Mouse (Mus musculus) c-Kit-negative CD71-positive TER-119-positive erythroid progenitor cells, embryonic 14.5 days (primary cell): ENCODE results near the gene Surf4.

Experiments
- DNase-seq: peaks from one replicate; pipeline ENCODE4 v3.0.0-alpha.2; 2013; ENCODE audit warnings: low read depth, low spot score

Gene Surf4

DNA sequence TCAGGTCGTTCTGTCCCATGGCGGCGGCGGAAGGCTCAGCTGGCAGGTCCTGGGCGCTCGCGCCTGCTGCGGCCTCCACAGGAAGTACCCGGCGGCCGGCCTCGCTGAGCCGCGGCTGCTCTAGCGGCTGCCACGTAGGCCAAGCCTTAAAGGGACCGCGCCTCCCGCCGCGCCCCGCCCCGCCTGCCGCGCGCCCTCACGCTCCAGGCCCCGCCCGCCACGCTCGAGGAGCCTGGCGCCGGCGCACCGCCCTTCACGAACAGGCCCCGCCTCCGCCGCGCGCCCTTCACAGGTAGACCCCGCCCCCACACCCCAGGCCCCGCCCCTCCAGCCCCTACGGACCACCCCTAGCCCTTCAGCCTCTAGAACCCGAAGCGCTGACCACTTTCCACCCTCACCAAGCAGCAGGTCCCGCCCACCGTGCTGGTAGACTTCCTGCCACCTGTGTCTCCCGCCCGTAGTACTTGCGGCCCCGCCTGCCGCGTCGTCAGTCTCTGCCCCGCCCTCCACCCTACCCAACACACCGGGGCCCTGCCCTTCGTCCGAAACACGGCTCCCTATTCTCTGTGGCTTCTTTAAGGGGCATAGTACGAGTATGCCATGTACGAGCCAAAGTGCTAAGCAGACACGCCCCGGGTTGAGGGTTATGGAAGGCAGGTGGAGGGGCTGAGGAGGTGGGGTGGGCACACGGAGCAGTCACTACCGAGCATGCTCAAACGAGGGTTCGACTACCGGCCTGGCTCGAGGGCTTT is at the start of gene Surf4, which contains the start of gene Stkld1:
Gene Surf4 (minus strand): TSS at position 625 of the 752 bp plus-strand sequence.
Gene Stkld1 (plus strand): TSS at position 744 of the 752 bp plus-strand sequence.
- peak; percentile 90 for DNase-seq

DNA sequence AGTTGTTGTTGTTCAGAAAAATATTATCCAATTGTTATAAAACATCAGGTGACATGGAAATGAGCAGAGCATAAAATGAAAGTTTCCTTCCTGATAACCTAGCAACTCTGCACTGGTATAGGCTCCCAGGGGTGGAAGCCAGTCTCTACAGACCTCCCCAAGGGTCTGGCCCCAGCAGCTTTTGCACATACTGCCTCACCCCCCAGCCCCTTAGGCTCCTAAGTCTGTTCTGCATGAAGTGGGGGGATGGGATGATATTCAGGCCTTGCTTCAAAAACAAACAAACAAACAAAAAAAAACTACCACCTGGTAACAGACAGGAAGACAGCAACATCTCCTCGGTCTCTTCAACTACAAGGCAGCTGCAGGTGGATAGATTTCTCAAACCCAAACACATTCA is 46.6 kb upstream of the Surf4 start:
- no peak for DNase-seq

DNA sequence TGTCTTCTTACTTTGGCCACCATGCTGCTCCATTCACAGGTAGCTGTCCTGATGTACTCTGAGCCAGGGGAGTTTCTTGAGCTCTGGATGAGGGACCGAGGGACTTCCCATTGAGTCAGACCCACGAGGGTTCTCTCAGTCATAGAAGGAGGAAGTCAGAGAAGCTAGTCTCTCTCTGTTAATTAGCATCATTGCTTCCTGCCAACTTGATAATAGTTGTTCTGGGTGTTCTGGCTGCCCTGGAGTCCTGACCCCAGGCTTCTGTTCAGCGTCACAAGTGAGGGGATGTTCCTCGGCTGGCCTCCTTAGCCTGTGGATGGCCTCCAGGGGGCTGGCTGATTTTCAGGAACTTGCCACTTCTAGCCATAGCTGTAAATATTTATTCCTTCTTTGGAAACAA is 40.2 kb upstream of the Surf4 start:
- DNase-seq: no peak

DNA sequence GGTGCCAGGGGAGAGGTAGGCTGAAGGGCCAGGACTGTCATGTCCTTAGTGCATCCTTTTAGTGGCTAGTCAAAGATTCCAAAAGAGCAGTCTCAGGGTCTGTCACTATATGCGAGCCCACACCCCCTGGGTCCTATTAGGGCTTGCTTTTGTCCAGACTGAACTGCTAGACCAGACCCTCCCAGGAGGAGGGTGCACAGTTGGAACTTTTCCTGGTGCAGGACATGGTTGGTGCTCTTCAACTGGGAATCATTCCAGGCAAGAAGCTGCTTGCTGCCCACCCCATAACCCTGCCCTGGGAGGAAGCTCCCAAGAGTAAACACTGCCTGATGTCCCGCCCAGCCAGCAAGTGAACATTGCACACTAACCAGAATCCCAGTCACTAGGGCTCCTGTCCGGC is 39.4 kb upstream of the Surf4 start, which contains the start of gene Adamts13:
Gene Adamts13 (plus strand): TSS at position 301 of the 400 bp plus-strand sequence.
- no peak for DNase-seq

DNA sequence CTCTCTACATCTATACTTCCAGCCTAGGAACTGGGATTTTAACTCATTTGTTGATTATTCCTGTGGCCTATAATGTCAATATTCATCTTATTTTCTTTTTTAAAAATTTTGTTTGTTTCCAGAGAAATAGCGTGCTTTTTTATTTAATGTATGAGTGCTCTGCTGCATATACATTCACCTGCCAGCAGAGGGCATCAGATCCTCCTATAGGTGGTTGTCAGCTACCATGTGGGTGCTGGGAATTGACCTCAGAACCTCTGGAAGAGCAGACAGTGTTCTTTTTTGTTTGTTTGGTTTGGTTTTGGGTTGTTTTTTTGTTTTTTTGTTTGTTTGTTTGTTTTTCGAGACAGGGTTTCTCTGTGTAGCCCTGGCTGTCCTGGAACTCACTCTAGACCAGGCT is 33.5 kb upstream of the Surf4 start:
- DNase-seq: no peak

DNA sequence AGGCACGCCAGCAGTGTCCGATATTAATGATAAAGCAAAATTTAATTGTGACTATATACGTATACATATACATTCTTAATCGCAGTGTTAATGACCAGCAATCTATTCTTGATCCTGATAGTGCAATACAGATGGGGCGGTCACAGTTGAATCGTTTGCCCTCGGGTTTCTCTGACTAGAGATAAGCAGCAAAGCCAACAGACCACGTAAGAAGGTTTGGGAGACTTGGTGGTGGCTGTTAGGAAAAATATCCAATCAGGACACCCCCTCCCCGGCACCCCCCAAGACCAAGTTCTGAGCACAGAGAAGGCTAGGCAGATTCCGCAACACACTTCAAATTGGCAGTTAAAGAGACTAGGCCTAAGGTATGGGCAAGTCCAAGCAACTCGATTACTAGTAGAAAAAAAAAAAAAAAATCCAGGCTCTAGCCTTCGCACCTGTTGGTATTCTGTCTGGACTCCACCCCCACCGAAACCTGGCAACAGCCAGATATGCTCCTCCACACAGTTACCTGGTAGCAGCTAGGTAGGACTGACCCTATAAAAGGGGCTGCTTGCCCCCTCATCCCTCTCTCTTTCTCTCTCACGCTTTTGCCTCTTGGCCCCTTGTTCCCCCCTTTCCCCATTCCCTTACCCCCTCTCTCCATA is 31.1 kb upstream of the Surf4 start:
- no peak for DNase-seq

DNA sequence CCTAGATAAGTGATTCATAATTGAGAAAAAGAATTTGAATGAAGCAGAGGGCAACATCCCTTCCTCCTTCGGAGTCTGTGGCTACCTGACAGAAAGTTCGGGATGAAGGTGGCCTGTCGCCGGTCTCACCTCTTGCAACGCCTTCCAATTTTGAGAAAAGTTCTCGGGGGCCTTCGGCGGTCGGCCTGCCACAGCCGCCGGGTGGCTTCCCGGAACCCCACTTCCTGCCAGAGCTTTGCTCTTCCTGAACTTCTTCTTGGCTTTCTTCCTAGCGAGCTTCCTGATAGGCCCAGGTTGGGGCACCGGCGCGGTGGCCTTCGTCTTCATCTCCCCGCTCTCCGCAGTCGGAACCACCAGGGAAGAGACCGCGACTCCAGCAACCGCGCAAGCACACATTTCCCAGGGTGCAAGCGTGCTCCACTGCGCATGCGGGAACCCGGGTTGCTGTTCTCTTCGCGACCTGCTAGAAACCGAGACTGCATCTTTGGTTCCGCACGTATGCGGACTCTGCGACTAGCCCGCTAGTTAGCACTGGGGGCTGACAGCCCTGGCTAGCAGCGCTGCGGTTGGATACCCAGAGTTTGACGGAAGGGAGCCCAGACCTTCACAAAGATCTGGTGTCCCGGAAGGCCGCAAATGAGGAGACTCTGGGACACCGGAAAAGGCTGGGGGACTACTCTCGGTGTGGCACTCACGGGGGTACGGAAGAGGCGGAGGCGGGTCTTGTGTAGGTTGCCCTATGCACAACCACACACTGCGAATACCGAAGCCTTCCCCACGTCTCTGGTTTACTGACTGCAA is 30.4 kb upstream of the Surf4 start, which contains the start of gene Rexo4:
Gene Rexo4 (minus strand): TSS at position 464 of the 801 bp plus-strand sequence.
- DNase-seq: peak; percentile 89

DNA sequence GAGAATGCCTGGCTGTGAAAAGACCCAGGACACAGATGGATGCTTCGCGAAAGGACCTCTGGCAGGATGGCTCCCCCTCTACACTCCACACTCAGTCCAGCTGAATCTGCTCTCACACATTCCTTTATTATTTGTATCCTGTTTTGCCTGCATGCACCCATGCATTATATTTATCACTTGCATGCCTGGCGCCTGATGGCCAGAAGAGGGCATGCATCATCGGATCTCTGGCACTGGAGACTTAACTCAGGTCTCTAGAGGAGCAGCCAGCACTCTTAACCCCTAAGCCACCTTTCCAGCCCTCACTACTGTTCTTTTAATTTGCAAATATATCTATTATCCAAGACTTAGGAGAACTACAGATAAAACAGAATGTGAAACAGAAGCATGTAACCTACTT is 27.0 kb upstream of the Surf4 start:
- DNase-seq: no peak

DNA sequence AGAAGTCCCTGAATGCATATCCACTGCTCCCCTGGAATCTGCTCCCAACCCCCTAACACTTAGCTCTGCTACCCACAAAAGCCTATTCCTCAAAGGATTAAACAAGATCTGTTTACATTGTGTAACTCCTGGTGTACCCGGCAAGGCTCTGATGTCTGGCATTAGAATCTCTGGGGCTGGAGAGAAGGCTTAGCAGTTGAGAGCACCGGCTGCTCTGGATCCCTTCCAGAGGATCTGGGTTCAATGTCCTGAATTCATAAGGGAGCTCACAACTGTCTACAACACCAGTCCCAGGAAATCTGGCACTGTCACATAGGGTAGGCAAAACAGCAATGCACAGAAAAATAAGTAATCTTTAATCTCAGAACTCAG is 23.7 kb upstream of the Surf4 start:
- no peak for DNase-seq

DNA sequence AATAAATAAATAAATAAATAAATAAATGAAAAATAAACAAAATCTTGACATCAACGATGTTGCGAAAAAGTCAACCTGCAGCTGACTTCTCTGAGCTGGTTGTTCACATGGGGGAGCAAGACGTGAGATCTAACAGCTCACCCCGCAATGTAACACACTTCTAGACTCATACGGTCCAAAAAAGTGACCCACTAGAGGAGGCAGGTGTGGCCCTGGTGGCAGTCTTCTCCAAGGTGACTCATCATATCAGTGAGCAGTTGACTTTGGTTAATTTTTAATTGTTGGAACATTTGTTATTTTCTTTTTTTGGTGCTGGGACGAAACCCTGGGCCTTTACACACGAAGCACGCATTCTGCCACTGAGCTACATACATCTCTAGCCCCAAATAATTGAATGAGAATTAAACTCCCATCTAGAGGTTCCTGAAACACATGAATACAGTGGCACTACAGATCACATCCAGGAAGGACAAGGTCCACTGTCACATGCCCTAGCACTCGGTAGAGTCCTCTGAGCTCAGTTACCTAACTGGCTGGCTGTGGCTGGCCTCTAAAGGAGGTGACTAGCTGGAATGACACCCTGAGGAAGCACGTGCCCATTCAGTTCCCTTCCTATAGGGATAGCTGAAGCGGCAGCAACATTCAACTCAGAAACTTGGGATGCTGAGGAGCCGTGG is 23.2 kb upstream of the Surf4 start:
- DNase-seq: no peak

DNA sequence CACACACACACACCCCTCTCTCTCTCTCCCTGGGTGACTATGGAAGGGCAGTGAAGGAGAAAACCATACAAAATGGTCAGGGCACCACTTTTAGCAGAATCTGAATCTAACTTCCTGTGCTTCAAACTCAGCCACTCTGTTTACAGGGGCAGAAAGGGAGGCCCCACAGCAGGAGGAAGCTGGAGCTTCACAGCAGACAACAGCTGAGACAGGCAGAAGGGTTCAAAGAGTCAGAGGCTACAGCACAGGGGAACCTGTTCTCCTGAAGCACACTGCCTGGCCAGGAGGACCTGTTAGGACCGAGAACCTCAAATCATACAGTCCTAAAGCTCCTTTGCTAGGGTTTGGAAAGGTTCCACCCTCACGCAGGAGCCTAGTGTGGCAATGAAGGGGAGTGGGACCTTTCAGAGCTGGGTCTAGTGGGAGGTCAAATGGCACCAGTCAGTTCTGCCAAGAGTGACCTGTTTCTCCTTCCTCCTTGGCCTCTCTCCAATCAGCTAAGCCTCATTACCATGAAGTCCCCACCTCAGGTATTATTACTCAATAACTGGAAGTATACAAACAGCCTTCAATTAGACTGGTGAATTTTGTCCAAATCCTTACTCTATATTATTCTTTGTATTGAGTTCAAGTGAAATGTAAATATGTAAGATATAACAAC is 21.1 kb upstream of the Surf4 start:
- no peak for DNase-seq

DNA sequence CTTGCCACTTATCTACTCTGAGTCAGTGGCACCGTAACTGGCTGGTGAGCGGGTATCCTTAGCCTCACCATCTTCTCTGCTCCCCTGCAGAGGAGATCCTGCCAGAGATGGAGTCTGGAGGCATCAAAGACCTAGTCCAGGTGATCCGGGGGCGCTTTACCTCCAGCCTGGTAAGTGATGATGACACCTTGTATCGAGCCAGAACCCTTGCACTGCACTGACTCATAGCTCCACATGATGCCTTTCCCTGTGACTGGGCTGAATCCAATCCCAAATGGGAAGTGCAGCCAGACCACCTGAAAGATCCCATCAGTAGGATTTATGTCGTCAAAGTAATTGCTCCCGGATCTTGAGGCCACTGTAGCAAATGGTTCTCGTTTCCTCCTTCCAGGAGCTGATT is 19.1 kb upstream of the Surf4 start:
- DNase-seq: no peak

DNA sequence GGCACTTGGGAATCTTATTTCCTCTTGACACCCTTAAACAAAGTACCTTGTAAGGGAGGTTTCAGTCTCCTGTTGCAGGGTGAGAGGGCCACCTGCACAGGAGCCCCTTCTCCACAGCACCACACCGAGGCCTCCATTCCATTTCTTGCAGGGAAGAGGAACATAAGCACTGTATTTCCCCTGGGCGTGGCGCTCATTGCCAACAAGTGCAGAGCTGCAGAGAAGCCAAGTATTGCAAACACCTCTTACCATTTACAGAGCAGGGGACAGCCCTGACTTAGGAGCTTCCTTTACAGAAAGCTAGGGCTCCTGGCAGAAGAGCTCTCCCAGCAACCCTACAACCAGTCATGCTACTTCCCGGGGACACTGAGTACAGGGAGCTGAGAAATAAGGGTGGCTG is 18.5 kb upstream of the Surf4 start:
- no peak for DNase-seq

DNA sequence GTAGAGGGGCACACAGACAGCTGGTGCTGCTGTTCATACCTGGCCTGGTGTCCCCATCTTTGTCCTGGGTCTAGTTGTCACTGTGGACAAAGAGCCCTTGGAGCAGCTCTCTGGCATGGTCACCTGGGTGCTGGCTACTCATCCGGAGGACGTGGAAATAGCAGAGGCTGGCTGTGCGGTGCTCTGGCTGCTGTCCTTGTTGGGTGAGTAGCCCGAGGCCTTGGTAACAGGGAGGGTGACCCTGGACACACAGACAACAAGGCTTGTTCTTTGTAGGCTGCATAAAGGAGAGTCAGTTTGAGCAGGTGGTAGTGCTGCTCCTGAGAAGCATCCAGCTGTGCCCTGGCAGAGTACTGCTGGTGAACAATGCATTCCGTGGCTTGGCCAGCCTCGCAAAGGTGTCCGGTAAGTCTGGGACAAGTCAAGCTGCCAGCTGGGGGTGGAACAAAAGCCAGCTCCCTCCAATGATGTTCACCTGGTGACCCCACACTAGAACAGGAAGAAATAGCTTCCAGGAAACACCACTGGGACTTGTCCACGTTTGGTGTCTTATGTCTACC is 17.7 kb upstream of the Surf4 start:
- no peak for DNase-seq

DNA sequence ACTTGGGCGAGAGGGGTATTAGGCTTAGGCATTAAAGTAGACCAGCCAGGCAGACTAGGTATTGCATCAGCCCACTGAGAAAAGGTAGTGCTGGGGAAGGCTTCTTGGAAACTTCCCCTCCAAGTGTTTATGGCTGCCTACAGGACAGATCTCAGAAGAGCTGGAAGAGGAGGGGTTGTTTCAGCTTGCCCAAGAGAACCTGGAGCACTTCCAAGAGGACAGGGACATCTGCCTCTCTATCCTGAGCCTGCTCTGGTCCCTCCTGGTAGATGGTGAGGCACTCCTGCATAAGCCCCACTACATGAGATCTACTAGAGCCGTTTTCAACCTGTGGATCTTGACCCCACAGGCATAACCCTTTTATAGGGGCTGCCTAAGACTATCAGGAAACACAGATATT is 16.7 kb upstream of the Surf4 start:
- DNase-seq: no peak

DNA sequence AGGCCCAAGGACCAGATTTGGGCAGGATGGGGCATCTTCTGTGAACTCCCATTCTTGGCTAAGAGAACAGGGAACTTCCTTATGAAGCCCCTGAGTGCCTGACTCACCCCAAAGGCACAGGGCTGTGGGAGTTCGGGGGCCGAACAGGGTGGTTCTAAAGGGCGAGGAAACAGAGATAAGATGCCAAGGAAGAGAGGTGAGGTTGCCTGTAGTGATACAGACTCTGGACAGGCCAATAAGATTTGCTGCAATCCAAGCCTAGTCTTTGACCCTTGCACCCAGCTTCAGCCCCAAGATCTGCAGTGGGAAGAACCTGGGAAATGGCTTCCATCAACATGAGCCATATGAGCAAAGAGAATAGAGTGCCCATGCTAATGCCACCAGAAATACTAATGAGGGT is 9.5 kb upstream of the Surf4 start:
- no peak for DNase-seq

DNA sequence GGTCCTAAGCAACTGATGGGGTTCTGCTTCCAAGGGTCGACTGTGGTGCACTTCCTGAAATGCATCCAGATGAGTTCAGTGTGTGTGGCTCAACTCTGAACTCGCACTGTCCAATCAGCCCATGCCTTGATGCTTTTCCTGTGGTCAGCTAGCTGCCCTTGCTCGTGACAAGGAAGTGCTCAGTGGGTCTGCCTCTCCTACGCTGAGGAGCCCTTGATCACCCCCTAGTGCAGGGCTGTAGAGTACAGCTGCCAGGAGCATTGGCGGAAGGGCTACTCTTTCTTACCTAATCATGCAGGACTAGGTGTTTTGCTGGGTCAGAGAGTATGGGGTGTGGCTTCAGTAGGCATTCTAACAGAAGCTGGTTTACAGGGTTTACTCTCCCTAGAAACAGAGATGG is 7.8 kb upstream of the Surf4 start:
- DNase-seq: no peak

DNA sequence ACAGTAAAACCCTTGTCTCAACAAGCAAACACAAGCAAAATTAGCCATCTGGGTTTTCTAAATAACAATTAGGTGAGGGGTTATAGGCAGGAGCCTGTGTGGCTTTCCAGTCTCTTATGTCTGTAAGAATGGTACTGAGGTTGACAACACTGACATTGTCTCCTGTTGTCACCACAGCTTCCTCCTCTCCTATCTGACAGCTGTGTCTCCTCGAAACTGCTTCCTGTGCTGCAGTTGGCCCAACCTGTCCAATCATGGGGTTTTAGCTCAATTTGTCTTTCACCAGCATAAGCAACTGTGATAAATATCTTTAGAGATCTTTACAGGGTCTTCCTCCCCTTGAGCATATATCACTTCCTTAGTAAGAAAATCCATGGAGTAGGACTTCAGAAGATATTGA is 2.7 kb upstream of the Surf4 start:
- no peak for DNase-seq

DNA sequence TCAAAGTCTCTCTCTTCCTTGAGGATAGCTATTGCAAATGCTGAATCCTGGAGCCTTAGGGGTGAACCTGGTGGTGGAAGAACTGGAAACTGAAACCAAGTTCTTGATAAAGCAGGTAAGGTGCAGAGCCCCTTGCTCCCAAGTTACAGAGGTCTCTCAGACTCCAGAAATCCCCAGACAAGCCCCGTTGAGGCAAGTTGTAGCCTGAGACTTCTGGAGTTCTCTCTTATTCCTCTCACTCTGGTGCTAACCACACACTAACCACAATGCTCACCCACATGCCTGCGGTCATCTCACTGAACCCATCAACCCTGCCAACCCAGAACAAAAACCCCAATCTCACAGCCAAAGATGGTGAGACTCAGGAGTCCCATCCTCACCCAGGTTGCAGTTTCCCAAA is 1.6 kb upstream of the Surf4 start:
- DNase-seq: no peak

DNA sequence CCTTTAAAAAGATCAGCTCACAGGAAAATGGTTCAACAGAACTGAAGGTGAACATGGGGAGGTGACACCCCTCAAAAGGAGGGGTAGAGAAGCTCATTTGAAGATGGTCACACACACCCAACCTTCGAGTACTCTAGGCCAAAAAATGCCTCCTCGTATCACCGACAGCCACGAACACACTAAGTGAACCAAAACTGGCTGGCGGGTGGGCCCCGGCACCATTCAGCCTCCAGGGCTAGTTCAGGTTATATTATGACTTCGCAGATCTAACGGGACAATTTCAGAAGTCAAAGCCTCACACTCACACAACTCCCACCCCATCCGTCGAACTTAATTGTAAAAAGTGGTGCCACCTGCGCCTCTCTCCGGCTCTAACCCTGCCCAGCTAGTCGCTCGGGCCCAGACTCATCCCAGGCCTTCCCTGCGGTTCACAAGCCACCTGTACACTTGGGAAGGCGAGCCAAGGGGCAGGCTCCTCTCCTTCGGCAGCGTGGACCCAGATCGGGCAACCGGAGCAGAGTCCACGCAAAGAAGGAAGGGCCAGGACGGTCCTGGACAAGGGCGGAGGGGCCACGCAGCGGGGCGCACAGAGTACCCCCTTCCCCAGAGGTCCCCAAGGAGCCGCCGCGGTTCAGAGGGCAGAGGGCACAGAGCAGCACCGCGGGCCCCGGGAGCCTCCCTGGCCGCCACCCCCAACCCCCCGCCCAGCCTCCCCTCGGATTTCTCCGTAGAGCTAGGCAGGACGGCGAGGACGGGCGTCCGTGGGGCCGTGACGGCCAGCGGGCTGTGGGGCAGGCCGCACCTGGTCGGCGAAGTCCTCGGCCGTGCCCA is 1.0 kb downstream of the Surf4 start:
- DNase-seq: no peak
